Mouse (Mus musculus) mouse embryonic stem cell (cell line): ENCODE measurements around the gene Gm10073.

Experiments
- in situ Hi-C, 2 experiments: fragments of 300-500 bp; cut with MboI; formaldehyde crosslinking; loops; 1 replicate in 1 of 2; 3 replicates in 1 of 2; pipeline ENCODE4 v1.14.3; 2019 to 2020; ENCODE audit warnings: low sequenced_read_pairs in 2 of 2, low pct_unique_long_range_greater_than_20kb in 1 of 2, mixed read lengths in 1 of 2; ENCODE audit not compliant: unreplicated experiment in 1 of 2

Gm10073 gene

DNA sequence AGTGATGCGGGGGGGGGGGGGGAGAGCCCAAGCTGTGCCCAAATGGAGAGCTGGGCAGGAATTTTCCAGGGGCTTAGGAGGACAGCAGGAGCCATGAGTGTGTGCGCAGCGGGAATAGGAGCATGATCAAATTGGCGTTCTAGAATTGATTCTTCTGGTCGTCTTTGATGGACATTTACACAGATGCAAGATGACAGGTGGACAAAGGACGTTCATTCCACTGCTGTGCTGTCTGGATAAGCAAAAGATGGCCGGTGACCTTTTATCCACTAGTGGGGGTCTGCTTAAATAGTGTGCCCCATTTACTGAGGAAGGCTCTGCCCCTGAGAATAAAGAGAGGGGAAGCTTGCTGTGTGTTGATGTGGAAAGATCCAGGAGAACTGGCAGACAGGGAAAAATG lies 4.3 kb downstream of the Gm10073 start:
- in situ Hi-C loops = loop anchor here (5.0 to 25.0 kb wide), 3 partner anchors 78 to 293 kb away; partner anchors contain the start of gene Has3 (in 1 of the 2)

DNA sequence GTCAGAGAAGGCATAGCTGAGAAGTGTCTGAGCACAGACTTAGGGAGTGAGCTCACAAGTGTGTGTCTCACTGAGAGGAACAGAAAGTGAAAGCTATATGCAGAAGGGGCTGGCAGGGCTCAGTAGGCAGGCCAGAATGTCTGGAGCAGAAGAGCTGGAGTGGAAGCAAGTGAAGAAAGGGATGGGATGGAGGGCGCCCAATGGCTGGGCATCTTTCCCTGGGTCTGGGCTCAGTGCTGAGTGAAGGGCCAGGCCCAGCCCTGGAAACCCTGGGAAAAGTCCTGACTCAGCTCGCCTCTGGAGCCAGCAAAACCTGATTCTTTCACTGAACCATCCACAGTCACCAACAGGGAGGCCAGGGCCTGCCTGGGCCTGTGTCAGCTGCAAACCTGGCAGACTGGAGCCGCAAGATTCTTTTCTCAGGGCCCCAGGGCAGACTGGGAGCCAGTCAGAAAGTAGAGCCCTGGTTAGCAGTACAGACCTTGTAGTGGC lies 9.5 kb downstream of the Gm10073 start:
- in situ Hi-C loops = loop anchor here in 1 of 2 experiments (25.0 kb wide), 1 partner anchor 299 kb away; the partner anchor contains the start of gene Has3

DNA sequence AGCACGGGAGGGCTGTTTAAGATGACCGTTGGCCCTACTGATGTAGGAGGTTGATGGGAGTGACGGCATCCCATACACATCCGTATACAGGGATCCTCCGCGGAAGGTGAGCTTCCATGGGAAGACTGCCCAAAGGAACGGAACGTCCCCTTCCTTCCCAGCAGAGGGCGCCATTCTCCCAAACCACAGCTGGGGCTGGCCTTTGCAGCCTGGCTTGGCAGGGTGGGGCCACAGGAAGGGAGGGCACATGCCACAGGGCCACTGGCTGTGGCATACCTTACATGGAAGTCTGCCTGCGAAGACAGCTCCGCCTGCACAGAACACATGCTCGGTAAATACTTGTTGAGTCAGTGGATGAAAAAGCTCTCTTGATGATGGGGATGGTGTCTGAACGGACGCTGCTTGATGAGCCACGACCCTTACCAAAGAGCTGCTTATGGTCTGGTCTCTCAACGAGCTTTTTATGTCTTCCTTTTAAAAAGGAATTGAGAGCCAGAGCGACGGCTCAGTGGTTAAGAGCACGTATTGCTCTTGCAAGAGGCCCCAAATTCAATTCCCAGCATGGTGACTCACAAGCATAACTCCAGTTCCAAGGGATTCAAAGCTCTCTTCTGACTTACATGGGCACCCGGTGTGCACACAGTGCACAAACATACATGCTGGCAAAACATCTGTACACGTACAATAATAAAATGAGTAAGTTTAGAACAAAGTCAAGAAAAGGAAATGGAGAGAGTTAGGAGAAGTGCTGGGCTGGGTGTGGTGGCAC lies 12.0 kb downstream of the Gm10073 start:
- in situ Hi-C loops = loop anchor here in 1 of 2 experiments (25.0 kb wide), 1 partner anchor 301 kb away; the partner anchor contains the start of gene Has3

DNA sequence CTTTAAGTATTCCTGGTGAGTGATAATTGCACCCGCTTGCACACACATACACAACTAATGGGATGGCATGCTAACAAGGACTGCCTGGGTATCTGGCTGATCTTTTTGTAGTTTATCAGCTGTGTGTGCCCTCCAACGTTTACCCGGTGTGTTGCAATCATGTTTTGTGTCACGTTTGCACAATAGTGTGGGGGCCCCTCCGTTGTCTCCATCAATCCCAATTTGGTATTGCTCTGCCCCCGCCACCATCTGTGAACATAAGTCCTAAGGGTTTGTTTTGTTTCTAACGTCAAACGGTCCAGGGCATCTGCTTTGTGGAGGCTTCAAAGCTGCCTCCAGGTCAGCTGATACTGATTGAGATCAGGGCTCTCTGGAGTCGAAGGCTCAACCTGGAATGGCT lies 13.4 kb downstream of the Gm10073 start:
- in situ Hi-C loops = loop anchor here in 1 of 2 experiments (25.0 kb wide), 1 partner anchor 302 kb away; the partner anchor contains the start of gene Has3

DNA sequence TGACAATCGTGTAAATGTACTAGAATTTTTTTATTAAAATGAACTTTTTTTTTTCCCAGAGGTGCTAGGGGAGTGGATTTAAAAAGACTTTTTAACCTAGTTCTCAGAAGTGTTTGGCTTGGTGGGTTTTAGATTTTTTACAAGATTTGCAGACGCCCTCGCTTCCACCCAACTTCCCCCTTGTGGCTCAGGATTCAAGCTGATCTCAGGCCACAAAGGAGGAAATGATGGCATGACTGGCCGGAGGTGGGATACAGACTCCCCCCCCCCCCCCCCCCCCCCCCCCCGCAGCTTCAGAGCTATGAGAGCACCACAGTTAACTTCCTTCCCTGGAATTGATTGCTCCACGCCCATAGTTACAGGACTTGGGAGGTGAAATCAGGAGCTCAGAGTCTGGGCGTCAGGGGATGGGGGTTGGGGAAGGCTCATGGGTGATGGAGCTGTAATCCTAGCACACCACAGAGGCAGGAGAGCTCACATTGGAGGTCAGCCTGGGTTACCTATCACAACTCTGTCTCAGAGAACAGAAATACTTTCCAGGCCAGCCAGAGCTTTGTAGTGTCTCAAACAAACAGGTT lies 17.1 kb downstream of the Gm10073 start:
- in situ Hi-C loops = loop anchor here in 1 of 2 experiments (25.0 kb wide), 1 partner anchor 306 kb away; the partner anchor contains the start of gene Has3

DNA sequence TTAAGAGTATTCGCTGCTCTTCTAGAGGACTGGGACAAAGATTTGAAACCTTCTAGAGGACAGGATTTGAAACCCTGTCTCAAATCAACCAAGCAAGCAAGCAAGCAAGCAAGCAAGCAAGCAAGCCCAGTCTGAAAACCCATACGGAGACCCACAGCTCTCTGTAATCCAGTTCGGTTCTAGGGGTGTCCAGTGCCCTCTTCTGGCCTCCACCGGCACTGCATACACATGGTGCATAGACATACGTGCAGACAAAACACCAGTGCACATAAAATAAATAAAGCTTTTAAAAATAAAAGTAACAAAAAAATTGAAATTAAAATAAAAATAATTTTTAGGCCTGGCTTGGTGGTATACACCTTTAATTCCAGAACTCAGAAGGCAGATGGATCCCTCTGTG lies 19.2 kb downstream of the Gm10073 start:
- in situ Hi-C loops = loop anchor here in 1 of 2 experiments (25.0 kb wide), 1 partner anchor 308 kb away; the partner anchor contains the start of gene Has3

DNA sequence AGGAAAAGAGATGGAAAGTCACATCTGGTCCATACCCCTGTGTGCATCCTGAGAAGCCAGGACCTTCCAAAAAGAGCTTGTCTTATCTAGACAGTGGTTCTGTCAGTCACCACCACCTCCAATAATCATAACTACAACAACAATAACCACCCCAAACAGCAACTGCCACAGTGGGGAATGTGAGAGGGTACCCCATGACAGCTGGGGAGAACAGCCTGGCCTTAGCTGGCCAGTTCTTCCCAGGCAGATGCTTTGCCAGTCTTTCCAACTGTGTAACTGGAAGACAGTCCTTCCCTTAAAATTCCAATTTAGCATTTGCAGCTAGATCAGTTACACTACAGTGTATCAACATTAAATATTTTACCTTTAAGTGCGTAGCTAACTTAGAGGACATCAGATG lies 22.4 kb downstream of the Gm10073 start:
- in situ Hi-C loops = loop anchor here in 1 of 2 experiments (25.0 kb wide), 1 partner anchor 311 kb away; the partner anchor contains the start of gene Has3

DNA sequence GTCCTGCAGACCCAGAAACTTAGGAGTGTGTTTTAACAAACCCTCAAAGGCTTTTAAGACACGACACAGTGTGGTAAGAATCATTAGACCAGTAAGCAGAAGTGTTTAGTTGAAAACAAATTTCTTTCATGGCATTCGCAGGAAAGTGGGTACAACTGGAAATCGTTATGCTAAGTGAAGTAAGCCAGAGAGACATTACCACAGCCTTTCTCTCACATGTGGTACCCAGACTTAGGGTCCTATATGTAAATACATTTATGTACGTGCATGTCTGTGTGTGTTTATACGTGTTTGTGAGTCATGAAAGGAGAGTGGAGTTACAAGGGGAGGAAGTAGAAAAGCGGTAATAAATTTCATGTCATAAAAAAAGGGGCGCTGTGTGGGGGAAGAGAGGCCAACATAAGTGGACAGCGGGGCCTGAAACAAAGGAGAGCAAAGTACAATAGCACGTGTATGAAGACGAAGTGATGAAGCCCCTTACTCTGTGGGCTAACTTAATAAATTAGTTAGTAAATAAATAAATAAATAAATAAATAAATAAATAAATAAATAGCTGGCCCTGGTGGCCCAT lies 24.8 kb downstream of the Gm10073 start:
- in situ Hi-C loops = no loop called here

DNA sequence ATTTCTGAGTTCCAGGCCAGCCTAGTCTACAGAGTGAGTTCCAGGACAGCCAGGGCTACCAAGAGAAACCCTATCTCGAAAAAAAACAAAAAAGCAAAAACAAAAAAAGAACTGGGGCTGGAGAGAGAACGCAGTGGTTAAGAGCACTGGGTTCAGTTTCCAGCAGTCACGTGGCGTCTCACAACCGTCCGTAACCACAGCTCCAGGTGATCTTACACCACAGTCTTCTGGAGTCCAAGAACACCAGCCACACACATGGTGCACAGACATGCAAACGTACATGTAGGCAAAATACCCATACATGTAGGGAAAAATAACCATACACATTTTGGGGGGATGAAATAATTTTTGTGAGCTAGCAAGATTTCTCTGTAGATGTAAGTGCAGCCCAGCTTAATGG lies 26.5 kb downstream of the Gm10073 start:
- in situ Hi-C loops = no loop called here

DNA sequence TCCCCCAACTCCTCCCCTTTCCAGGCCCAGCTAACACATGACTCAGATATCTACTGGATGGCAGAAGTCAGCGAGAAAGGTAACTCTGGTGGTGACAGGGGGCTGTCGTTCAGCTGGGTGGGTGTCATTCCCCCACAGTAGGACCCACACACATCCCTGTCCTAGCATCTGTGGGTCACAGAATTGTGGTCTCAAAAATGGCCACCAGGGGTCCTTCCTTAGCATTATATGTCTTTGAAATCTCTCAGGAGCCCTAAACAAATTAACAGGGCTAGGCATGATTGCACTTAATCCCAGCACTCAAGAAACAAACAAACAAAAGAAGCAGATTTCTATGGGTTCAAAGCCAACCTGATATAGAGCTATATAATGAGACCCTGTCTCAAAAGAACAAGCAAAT lies 28.1 kb downstream of the Gm10073 start:
- in situ Hi-C loops = no loop called here

DNA sequence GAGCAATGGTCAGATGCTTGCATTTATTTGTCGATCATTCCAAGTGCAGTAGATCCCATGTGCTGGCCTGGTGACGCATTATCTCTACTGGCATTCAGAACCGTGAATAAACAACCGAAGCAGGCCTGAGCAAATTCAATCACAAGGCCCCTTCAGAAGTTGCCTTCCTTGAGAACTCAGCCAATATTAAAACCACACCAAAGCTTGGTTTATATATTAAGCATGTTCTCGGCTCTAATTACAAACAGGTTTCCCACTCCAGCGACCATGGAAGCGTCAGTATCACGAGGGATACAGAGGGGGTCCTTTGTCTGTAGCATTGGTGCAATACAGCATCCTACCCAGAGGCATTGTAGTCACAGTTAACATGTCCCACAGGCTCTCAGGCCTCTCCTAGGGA lies 30.2 kb downstream of the Gm10073 start:
- in situ Hi-C loops = loop anchor here in 1 of 2 experiments (5.0 kb wide), 1 partner anchor 126 kb away; the partner anchor contains the start of gene Zfp90

DNA sequence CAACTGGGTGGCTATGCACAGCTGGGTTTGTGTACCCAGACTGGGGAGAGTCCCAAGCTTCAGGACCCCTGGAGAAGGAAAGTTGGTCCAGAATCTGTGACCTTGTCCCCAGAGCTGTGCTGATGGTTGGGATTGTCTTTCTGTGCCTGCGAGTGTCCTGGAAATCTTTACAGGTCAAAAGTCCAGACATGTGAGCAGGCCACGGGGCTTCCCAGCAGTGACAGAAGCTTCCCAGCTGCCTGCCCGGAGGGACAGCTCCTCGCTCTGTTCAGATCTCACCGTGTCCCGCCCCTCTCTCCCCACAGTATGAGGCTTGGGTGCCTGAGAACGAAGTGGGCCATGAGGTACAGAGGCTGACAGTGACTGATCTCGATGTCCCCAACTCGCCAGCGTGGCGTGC lies 32.3 kb downstream of the Gm10073 start:
- in situ Hi-C loops = loop anchor here in 1 of 2 experiments (5.0 kb wide), 1 partner anchor 124 kb away; the partner anchor contains the start of gene Zfp90

DNA sequence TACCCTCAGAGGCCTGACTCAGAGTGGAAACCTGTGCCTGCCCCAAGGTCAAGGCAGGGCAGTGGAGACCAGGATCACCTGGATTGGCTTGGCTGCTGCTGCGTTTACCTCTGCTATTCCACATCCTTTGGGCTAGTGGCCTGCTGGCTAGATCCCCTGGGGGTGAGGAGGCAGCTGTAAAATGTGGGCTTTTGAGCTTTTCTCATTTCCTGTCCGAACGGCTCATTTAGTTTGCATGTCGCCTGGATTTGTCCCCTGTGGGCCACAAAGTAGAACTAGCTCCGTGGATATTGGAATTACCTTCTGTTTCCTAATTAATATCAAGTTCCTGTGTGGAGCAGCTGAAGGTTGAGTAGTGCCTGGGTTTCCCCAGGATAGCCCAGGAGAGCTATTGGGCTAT lies 34.1 kb downstream of the Gm10073 start:
- in situ Hi-C loops = no loop called here

DNA sequence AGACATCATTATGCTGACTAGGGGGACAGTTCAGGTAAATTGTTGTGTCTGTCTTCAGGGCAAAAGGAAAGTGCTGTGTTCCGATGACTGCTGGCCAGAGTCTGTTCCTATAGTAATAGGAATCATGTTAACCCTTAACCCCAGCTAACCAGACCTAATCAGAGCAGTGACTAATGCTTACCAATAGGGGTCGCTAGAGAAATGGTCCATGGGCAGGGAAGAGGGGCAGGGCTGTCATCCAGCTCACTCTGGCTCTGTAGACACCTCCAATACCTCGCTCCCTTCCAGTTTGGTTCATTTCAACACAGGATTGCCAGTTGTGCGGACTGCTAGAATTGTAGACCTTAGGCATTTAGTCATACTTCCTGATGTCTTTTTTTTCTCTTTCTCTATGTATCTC lies 37.8 kb downstream of the Gm10073 start:
- in situ Hi-C loops = no loop called here

DNA sequence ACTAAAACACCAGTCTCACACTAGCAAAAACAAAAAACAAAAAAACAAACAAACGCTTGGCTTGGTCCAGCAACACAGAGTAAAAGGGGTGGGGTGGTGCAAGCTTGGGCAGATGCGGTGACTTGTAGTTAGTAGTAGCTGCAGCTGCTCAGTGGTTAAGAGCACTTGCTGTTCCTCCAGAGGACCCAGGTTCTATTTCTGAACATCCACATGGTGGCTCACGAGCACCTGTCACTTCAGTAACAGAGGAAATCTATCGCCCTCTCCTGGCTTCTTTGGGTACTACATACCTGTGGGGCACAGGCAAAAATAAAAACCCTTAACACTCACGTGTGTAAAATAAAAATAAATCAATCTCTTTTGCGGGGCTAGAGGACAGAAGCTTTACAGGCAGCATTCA lies 38.8 kb downstream of the Gm10073 start:
- in situ Hi-C loops = no loop called here

DNA sequence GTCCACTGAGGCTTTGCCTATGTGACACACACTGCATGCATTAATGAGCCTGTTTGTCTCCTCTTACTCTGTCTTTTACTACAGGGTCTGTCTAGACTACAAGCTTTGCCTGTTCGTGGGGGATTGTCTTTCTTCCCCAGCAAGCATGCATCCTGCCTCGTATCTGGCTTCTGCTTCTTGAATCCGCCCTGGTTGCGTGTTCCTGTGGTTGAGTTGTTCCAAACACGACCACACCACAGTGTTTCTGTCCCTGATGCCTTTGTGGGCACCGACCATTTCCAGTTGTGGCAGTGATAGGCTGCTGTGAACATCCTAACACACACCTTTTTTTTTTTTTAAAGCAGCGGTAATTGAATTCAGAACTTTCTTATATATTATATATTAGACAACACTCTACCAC lies 39.6 kb downstream of the Gm10073 start:
- in situ Hi-C loops = no loop called here

DNA sequence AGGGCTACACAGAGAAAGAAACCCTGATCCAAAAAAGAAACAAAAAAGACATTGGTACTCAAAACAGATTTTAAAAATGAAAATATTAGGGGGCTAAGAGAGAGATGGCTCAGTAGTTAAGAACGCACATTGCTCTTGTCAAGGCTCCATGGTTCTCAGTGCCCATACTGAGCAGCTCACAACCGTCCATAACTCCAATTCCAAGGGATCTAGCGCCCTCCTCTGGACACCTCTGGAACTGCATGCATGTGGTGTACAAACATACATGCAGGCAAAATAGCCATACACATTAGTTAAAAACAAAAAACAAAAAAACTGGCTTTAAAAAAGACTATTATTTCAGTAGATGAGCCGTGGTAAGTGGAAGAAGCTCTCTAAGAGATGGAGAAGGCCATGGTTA lies 42.7 kb downstream of the Gm10073 start:
- in situ Hi-C loops = no loop called here

DNA sequence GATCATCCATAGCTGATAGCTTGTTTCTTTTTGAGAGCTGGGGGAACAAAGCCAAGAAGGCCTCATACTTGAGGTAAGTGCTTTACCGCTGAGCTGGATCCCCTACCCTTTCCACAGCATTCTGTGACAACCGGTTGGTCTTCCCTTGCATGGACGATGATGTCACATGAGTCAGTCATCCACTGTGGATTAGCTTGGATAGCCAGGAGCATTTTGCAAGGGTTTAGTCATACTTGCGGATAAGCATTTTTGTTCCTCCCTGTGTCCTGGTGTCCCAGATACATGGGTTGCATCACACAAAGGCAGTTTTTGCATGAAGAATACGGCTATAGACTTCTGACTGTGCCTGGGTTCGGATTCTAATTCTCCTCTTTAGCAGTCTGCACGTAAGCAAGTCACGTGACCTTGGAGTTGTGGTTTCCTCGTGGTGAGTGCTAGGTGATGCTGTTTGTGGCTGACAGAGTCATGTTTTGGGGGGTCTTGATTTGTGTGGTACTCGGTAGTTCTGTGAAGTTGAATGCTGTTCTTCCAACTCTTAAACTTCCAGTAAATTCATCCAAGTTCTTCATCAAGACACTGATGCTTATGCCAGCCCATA lies 43.3 kb downstream of the Gm10073 start:
- in situ Hi-C loops = loop anchor here (5.0 kb wide), 1 partner anchor 98 kb away; no protein-coding TSS in a partner anchor
